Mouse (Mus musculus) G1E (cell line): ENCODE measurements at regions not wholly inside any gene's neighbourhood (a gene's known extent, or its start where the extent isn't known, plus 50 kb on each side); places are given as distances from the start of the nearest gene placed in this dataset.

Experiments
- CTCF ChIP-seq: IDR thresholded peaks from 2 replicates; pipeline ENCODE4 v1.5.1; 2012; ENCODE audit warnings: low read depth, low read length, inconsistent platforms, mixed read lengths
- GATA1 ChIP-seq: IDR thresholded peaks from 2 replicates; pipeline ENCODE4 v1.6.1; 2012; ENCODE audit warnings: borderline replicate concordance, low read length, inconsistent platforms, mixed read lengths
- GATA2 ChIP-seq: IDR thresholded peaks from 2 replicates; pipeline ENCODE4 v1.6.1; 2012; ENCODE audit warnings: low read depth, low read length, inconsistent platforms, borderline replicate concordance
- POLR2AphosphoS5 ChIP-seq: IDR thresholded peaks from 2 replicates; pipeline ENCODE4 v1.6.1; 2012; ENCODE audit warnings: low read depth, low read length, inconsistent platforms; ENCODE audit not compliant: insufficient replicate concordance
- TAL1 ChIP-seq: conservative IDR thresholded peaks from 2 replicates; pipeline ENCODE4 v1.6.1; 2012; ENCODE audit warnings: low read depth, low read length, inconsistent platforms, mixed read lengths

DNA sequence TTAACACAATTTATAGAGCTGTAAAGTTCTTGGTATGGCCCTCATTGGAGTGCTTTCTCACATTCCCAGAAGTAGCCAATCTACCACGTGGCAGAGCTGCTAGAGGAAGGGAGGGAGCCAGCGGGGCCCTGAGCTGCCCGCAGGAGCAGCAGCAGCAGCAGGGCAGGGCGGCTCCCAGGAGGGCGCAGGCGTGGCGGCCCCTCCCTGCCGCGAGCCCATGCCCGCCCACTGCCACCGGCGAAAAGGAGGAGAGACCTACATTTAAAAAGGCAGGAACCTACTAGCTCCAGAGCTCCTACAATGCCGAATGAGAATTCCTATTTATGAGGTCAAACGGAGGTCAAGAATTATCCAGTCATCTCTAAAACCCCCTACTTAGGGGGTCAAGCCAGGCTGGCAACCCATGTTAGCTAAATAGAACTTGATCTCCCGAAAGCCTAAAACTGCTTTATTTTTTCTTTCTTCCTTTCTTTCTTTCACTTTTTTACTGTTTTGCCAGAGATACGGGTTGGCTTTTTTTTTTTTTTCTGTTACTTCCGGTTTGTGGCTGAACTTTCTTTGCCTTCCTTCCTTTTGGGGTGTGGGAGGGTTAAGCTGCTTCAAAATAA, 297.9 kb upstream of the Klf3 start:
- no peak for TF ChIP-seq CTCF
- TF ChIP-seq POLR2AphosphoS5 = no peak
- TF ChIP-seq GATA1 = no peak
- no peak for TF ChIP-seq TAL1
- TF ChIP-seq GATA2 = no peak
